Mouse (Mus musculus): ENCODE measurements at regions not wholly inside any gene's neighbourhood (a gene's known extent, or its start where the extent isn't known, plus 50 kb on each side); places are given as distances from the start of the nearest gene placed in this dataset.

DNA sequence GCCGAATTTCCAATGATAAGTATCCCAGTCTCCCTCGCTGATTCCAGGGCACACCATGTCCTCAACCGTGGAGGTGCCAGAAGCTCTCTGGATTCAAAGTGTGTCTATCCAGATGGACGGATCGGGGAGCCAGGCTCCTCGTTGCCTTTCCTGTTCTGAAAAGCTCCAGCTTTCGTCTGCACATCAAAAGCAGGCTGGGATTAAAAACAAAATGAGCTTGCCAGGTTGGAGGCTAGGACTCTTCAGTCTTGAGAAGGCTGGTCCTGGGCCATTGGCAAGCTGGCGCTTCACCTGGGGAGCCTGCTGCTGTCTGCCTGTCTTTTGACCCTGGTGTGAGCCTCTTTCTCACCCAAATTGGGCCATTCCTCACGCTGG lies 56.9 kb upstream of the Ubl3 start:
- peaks cover 15% of the 10 kb centered on the region for H3K4me1 ChIP-seq (replicated peaks; ENCODE audit: control insufficient read depth, insufficient read depth, low read length)
- H3K27me3 ChIP-seq (ENCODE audit: control insufficient read depth, insufficient read depth, low read depth, low read length): no peaks in the 10 kb centered on the region
- WGBS: 71% methylated on average over 9 of the region's 9 CpGs
- H3K4me3 ChIP-seq (ENCODE audit: low read length): no peak overlapping the region
- no peak overlapping the region for H3K9ac ChIP-seq (ENCODE audit: low read length)
- H3K4me2 ChIP-seq (ENCODE audit: low read depth, low read length): no peak overlapping the region
- ATAC-seq (ENCODE audit: low read depth): no peak
- no peaks in the 10 kb centered on the region; the same call in 1 of the 2 replicates for H3K9me3 ChIP-seq (ENCODE audit: control insufficient read depth, low read length)
- H3K36me3 ChIP-seq (ENCODE audit: control insufficient read depth, insufficient read depth, low read length): no peaks in the 10 kb centered on the region
- no peak overlapping the region for H3K27ac ChIP-seq (ENCODE audit: low read length)

DNA sequence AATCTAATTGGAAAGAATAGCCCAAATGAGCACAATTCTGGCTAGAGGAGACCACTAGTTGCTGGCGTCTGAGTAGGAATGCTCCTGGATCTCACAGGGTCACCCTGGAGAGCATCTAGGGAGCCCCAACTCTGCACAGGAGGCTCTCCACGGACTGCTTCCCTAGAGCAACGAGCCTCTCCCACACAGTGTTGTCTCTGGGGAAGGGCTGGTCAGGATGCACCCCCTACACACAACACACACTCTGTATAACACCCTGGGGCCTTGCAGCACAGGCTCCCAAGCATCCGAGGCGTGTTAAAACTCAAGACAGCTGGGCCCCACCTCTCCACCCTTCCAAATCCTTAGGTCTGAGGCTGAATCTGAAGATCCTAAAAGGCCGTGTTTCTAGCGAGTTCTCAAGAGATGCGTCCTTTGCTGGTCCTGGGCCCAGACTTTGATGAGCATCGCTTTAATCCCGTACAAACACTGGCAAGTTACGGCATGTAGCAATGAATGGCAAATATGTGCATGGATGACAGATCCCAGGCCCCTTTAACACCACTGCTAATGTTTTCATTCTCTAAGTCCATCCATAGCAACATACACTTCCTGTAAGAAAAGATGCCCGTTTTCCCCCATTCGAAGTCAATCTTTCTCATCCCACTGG lies 56.4 kb upstream of the Ubl3 start:
- 70% methylated on average over 13 of the region's 13 CpGs for WGBS
- Histone ChIP-seq H3K27me3 (ENCODE audit: control insufficient read depth, insufficient read depth, low read depth, low read length) (no peaks in the 10 kb centered on the region), H3K4me1 (replicated peaks; ENCODE audit: control insufficient read depth, insufficient read depth, low read length) (peaks cover 15% of the 10 kb centered on the region), H3K4me3 (ENCODE audit: low read length) (no peak overlapping the region), H3K4me2 (ENCODE audit: low read depth, low read length) (no peak overlapping the region), H3K36me3 (ENCODE audit: control insufficient read depth, insufficient read depth, low read length) (no peaks in the 10 kb centered on the region), H3K9ac (ENCODE audit: low read length) (no peak overlapping the region), H3K9me3 (ENCODE audit: control insufficient read depth, low read length) (no peaks in the 10 kb centered on the region; the same call in 1 of the 2 replicates), H3K27ac (ENCODE audit: low read length) (no peak overlapping the region)
- no peak for ATAC-seq (ENCODE audit: low read depth)

DNA sequence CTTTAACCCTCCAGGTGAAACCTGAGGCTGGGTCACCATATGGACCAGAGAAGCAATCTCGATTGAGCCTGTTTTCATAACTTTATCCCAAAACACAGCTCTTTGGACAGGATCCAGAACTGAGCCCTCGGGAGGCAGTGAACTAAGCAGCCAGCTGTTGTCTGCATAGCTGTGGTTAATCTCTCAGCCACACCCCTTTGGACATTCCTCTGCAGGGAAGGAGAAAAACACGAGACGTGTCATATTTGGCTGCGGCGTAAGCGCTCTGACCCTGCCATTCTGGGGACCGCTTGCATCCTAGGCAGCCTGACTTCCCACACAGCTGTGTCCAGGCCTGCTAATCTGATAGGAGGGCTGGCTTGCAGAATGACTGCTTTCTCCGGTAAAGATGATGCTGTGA lies 55.6 kb upstream of the Ubl3 start:
- Histone ChIP-seq H3K4me1 (replicated peaks; ENCODE audit: control insufficient read depth, insufficient read depth, low read length) (peaks cover 15% of the 10 kb centered on the region), H3K27me3 (ENCODE audit: control insufficient read depth, insufficient read depth, low read depth, low read length) (no peaks in the 10 kb centered on the region), H3K4me3 (ENCODE audit: low read length) (no peak overlapping the region), H3K36me3 (ENCODE audit: control insufficient read depth, insufficient read depth, low read length) (no peaks in the 10 kb centered on the region), H3K4me2 (ENCODE audit: low read depth, low read length) (no peak overlapping the region), H3K27ac (ENCODE audit: low read length) (no peak overlapping the region), H3K9me3 (ENCODE audit: control insufficient read depth, low read length) (peaks cover 3% of the 10 kb centered on the region), H3K9ac (ENCODE audit: low read length) (no peak overlapping the region)
- peak; percentile 97 for ATAC-seq (ENCODE audit: low read depth)
- WGBS: 25% methylated on average over 9 of the region's 9 CpGs

DNA sequence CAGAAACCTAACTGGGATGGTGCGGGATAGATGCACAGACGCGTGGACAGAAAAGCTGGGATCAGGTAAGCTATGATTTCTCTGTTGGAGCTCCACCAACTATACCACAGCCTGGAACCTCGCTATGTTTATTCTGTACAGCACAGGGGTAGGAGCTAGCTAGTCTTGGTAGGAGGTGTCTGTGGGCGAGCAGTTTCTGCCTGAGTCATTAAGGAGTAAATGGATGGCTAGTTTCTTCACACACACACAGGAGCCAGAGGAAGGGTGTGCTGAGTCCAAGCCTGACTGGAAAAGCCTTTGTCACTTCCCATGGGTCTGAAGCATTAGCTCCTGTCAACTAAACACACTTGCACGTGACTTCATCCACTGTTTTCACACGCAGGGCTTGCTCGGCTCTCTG lies 53.1 kb upstream of the Ubl3 start:
- Histone ChIP-seq H3K4me2 (ENCODE audit: low read depth, low read length) (no peak overlapping the region), H3K36me3 (ENCODE audit: control insufficient read depth, insufficient read depth, low read length) (no peaks in the 10 kb centered on the region), H3K4me1 (replicated peaks; ENCODE audit: control insufficient read depth, insufficient read depth, low read length) (peaks cover 15% of the 10 kb centered on the region), H3K9me3 (ENCODE audit: control insufficient read depth, low read length) (peaks cover 4% of the 10 kb centered on the region), H3K27ac (ENCODE audit: low read length) (no peak overlapping the region), H3K9ac (ENCODE audit: low read length) (no peak overlapping the region), H3K4me3 (ENCODE audit: low read length) (no peak overlapping the region), H3K27me3 (ENCODE audit: control insufficient read depth, insufficient read depth, low read depth, low read length) (no peaks in the 10 kb centered on the region)
- 87% methylated on average over 8 of the region's 8 CpGs for WGBS
- ATAC-seq (ENCODE audit: low read depth): no peak

Measured in lung, embryonic 16.5 days (tissue).